Mouse (Mus musculus) erythroblast, embryonic 14.5 days (primary cell): ENCODE data around the gene Golt1a.

ENCODE experiments used
- GATA1 ChIP-seq: IDR thresholded peaks from 2 replicates; pipeline ENCODE4 v1.6.1; 2012; ENCODE audit warnings: low read length, inconsistent platforms, mixed read lengths
- TAL1 ChIP-seq: IDR thresholded peaks from 3 replicates; pipeline ENCODE4 v1.6.1; 2012; ENCODE audit warnings: low read length, inconsistent platforms, mixed read lengths

DNA sequence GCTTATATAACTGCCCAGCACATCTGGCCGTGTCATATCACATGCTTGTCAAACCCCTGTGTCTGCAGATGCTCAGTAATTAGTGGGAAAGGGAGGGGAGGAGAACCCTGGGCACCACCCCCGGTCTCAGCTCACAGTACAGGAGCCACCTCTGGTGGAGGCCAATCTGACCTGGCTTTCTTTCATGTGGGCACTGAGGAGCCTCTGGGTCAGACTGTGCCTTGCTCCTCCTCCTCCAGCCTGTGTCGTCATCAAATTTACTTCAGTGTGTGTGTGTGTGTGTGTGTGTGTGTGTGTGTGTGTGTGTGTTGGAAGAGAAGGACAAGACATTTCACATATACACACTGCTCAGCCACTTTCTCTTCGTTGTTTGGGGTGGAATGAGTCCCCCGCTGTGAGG lies 13.7 kb downstream of the Golt1a start:
- TF ChIP-seq GATA1 (no peak), TAL1 (no peak)
